Mouse (Mus musculus) cerebellum, adult 11-12 months (tissue): ENCODE measurements around the gene Clec3b.

Source experiments
- DNase-seq: peaks from one replicate; pipeline ENCODE4 v3.0.0; 2022

The Clec3b gene

GRCm38 (mm10) chr9:123156910-123157361, 6.2 kb downstream of the Clec3b start:
- DNase-seq: peak; percentile 12

DNA sequence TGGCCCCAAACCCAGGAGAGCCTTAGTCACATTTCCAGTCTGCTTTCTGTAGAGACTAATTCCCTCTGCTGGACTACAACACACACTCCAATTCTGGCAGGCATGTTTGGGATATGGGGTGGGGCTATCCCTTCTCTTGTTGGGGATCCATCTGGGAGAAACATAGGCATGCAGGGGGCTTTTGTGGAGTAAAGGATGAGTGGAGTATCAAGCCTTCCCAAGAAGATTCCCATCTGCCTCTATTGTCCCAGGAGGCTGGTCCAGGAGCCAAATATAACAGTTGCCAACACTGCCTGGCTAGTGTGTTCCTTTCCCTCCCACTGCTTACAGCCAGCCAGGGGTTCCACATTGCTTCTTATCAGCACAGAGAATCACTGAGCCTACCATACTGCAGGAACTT, 7.0 kb downstream of the Clec3b start:
- no peak for DNase-seq

DNA sequence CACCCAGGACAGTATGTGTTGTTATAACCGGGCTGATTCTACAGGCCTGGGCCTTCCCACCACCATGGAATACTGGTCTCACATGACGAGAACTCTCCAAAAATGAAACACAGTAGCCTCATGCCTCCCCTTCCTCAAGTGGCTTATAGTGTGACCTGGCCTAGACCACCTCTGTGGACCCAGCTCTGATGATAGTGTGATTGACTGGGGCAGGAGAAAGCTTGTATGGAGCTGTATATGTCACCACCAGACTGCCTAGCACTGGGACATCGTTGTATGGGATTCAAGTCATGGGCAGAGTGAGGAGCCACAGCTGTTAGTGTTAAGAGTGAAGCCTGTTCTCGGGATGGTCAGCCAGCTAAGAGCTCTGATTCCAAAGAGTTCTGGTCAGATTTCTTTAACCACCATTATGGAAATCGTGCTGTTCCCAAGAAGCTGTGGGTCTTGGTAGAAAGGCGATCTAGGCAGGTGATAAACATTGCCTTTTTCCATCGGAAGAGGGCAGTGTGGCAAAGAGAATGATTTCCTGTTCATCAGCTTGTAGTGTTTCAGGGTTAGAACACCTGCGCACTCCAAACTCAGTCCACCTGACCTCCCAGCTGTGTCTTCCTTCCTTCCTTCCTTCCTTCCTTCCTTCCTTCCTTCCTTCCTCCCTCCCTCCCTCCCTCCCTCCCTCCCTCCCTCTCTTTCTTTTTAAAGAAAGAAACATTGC, 7.5 kb downstream of the Clec3b start:
- no peak for DNase-seq

DNA sequence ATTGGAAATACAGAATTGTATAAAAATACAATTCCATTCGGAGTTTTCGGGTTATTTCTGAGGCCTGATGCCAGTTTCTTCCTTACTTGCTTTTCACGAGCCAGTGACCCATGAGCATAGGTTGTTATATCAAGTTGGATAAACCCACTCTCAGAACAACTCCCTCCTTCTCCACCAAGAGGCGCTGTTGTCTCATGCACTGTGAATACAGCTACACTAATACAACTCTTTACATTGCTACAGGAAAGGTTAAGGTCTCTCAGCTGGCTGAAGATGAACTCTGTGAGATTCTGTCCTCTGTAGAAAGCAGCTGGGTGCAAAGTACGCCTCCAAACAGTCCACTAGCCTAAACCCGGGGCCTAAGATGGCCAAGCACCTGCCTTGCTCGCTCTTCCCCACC, 8.6 kb downstream of the Clec3b start:
- no peak for DNase-seq

DNA sequence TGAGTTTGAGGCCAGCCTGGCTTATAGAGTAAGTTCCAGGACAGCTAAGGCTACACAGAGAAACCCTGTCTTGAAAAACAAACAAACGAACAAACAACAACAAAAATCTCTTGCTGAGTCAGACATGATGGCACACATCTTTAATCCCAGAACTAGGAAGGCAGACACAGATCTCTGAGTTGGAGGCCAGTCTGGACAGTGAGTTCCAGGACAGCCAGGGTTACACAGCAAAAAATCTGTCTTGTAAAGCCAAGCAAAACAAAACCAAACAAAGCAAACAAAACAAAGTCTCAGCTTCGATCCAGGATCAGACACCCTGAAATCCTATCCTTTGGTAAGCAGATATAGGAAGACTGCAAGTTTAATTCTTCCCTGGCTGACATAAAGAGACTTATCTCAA, 11.0 kb downstream of the Clec3b start:
- no peak for DNase-seq

- DNase-seq: no peak
These were observed 12.4 kb downstream of the Clec3b start for GRCm38 (mm10) chr9:123162985-123163694.

- DNase-seq: no peak
These were observed 15.2 kb downstream of the Clec3b start for GRCm38 (mm10) chr9:123165781-123166443.

DNA sequence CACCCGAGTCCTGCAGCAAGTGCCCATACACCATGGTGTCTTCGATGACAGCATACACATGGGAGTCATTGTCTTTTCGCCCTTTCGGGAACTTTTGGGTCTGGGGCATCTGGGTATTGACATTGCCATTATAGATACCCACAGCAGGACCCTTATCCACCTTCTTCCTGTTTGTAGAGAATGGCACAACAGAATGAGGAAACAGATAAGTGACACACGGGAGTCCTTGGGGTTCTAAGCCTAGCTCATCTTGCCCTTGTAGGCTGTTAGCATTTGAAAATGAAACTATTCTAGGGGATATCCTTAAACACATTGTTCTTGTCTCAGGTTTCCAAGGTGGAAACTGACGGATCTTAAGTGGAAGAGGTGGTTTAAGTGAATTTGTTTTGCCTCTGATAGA, 23.0 kb downstream of the Clec3b start:
- DNase-seq: no peak

GRCm38 (mm10) chr9:123174356-123174755, 23.6 kb downstream of the Clec3b start:
- no peak for DNase-seq

GRCm38 (mm10) chr9:123177380-123178048, 26.8 kb downstream of the Clec3b start:
- no peak for DNase-seq

DNA sequence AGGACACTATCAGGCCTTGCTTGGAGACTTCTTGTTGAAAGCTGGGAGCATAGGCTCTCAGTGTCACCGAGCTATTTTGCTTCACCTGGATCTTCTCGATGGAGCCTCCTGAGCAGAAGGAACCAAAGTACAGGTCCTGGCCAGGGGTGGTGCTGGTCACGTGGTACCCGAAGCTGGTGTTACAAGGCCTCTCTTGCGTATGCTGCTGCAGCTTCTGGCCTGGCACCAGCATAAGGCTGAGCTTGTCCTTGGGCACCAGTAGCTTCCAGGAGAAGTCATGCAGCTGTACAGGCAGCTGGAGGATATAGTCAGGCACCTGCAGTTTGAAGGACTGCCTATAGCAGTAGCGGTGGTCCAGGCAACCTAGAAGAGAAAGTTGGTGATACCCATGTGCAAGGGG, 29.3 kb downstream of the Clec3b start:
- no peak for DNase-seq

- no peak for DNase-seq
These were observed 32.5 kb downstream of the Clec3b start for GRCm38 (mm10) chr9:123183226-123183625.

DNA sequence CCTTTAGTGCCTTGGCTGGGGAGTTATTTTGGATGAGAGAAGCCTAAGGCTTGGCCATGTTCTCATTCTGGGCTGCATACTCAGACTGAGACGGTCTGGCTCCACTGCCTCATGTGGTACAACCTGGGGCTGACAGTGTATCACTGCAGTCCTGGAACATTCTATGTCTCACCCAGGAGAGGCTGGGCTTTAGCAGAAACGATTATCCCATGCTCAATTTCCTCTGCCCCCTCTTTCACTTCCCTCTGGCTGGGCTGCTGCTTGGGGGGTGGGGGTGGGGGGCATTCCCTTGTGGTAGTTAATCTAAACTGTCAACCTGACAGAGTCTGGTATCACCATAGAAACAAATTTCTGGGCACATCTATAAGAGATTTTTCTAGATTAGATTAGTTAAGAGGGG, 34.8 kb downstream of the Clec3b start:
- DNase-seq: no peak

- DNase-seq: no peak
These were observed 35.4 kb downstream of the Clec3b start for GRCm38 (mm10) chr9:123186151-123186550.

DNA sequence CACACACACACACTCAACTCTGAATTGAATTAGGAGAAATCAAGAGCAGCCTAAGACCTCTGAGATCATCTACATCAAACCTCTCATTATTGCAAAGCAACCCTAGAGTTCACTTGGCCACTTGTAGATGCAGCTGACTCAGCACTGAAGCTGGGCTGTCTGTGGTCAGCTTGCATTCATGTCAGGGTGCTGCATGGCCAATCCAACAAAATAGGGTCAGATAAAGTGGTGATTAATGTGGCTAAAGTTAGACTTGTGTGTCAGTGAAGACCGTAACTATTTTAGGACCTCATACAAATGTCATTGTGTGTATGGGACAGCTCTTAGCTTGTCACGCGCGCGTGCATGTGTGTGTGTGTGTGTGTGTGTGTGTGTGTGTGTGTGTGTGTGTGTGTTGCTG, 36.8 kb downstream of the Clec3b start:
- DNase-seq: no peak

- DNase-seq: no peak
These were observed 37.5 kb downstream of the Clec3b start for GRCm38 (mm10) chr9:123188271-123188670.

DNA sequence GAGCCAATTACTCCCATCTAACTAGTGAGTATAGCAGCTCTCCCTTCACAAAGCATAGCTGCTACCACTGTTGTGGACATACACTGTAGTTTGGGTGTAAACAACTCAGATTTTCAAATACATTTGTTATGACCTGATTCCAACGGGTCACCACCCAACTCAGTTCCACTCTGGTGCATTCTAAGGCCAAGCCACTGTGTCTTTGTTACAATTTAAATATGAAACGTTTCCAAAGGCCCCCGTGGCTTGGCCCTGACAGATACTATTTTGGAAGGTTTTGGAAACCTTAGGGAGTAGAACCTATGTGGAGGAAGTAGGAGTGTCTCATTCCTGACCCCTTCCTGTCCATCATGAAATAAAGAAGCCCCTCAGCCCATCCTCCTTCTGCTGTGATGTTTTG, 49.4 kb downstream of the Clec3b start:
- DNase-seq: no peak

GRCm38 (mm10) chr9:123206526-123206925, 55.8 kb downstream of the Clec3b start:
- no peak for DNase-seq

GRCm38 (mm10) chr9:123206948-123207347, 56.2 kb downstream of the Clec3b start:
- DNase-seq: no peak
